Mouse (Mus musculus) CH12.LX (cell line): ENCODE results near the gene Olfr490. TPM values are rescaled to one million over a fixed set of nuclear protein-coding genes. Genes with fewer than 3 reads are reported as not detected.

ENCODE experiments used
- DNase-seq: peaks from one replicate; pipeline ENCODE4 v3.0.0-alpha.2; 2013; ENCODE audit errors: extremely low read depth
- H3K27ac ChIP-seq: 2 replicates; pipeline ENCODE4 v1.5.1; 2012; ENCODE audit warnings: low read depth, mild to moderate bottlenecking, control low read depth, moderate library complexity; ENCODE audit not compliant: insufficient read depth
- H3K27me3 ChIP-seq: replicated peaks from 2 replicates; pipeline ENCODE3; 2012; ENCODE audit warnings: inconsistent platforms
- H3K36me3 ChIP-seq, 2 experiments: replicated peaks in 1 of 2; 2 replicates each; pipeline versions ENCODE3 to v1.6.1; 2012; ENCODE audit warnings: inconsistent platforms in 1 of 2, low read length in 1 of 2, mild to moderate bottlenecking in 1 of 2, mixed read lengths in 1 of 2, moderate library complexity in 1 of 2; ENCODE audit not compliant: control insufficient read depth in 1 of 2, insufficient read depth in 1 of 2
- H3K4me1 ChIP-seq, 2 experiments: 2 replicates each; pipeline ENCODE4 v1.6.1; 2012; ENCODE audit warnings: inconsistent platforms in 1 of 2, moderate library complexity in 1 of 2; ENCODE audit not compliant: insufficient read depth in 2 of 2, control insufficient read depth in 1 of 2
- H3K4me2 ChIP-seq: 2 replicates; pipeline ENCODE4 v1.6.1; 2012; ENCODE audit warnings: low read depth, mild to moderate bottlenecking, control low read depth; ENCODE audit not compliant: poor library complexity, insufficient read depth, severe bottlenecking
- H3K4me3 ChIP-seq, 3 experiments: fragments of 150-350 bp in 1 of 3; sonication (generic) in 1 of 3; replicated peaks in 1 of 3; 2 replicates each; pipeline versions ENCODE3 to v1.5.1; 2011 to 2012; ENCODE audit warnings: low read depth in 2 of 3, low read length in 2 of 3, mild to moderate bottlenecking in 2 of 3, moderate library complexity in 2 of 3, control low read depth in 1 of 3, improper control_type of control experiment in 1 of 3, inconsistent platforms in 1 of 3, mixed read lengths in 1 of 3; ENCODE audit not compliant: poor library complexity in 1 of 3
- H3K79me2 ChIP-seq: replicated peaks from 2 replicates; pipeline ENCODE4 v1.6.1; 2012; ENCODE audit warnings: mild to moderate bottlenecking, moderate library complexity; ENCODE audit not compliant: control insufficient read depth, poor library complexity, insufficient read depth, severe bottlenecking; ENCODE audit errors: extremely low read depth
- H3K9ac ChIP-seq: 2 replicates; pipeline ENCODE4 v1.6.1; 2012; ENCODE audit warnings: low read depth, mild to moderate bottlenecking, control low read depth, moderate library complexity; ENCODE audit not compliant: insufficient read depth
- H3K9me3 ChIP-seq: replicated peaks from 2 replicates; pipeline ENCODE3; 2012; ENCODE audit warnings: low read length, inconsistent platforms, mixed read lengths
- CHD2 ChIP-seq: IDR thresholded peaks from 2 replicates; pipeline ENCODE4 v1.6.1; 2011; ENCODE audit warnings: low read length, improper control_type of control experiment
- ELF1 ChIP-seq: IDR thresholded peaks from 2 replicates; pipeline ENCODE4 v1.6.1; 2014; ENCODE audit warnings: low read depth, mild to moderate bottlenecking, inconsistent platforms, low read length, improper control_type of control experiment
- ETS1 ChIP-seq: conservative IDR thresholded peaks from 2 replicates; pipeline ENCODE4 v1.6.1; 2012; ENCODE audit warnings: low read depth, mild to moderate bottlenecking, inconsistent platforms, low read length, improper control_type of control experiment, moderate library complexity
- HCFC1 ChIP-seq: IDR thresholded peaks from 2 replicates; pipeline ENCODE4 v1.6.1; 2012; ENCODE audit warnings: low read depth, mild to moderate bottlenecking, inconsistent platforms, low read length, improper control_type of control experiment
- IRF4 ChIP-seq: IDR thresholded peaks from 2 replicates; pipeline ENCODE4 v1.6.1; 2014; ENCODE audit warnings: low read depth, mild to moderate bottlenecking, inconsistent platforms, low read length, improper control_type of control experiment
- JUND ChIP-seq: conservative IDR thresholded peaks from 2 replicates; pipeline ENCODE4 v1.6.1; 2011; ENCODE audit warnings: low read depth, low read length, improper control_type of control experiment
- MAFK ChIP-seq: IDR thresholded peaks from 2 replicates; pipeline ENCODE4 v1.6.1; 2011; ENCODE audit warnings: low read length, improper control_type of control experiment; ENCODE audit not compliant: insufficient replicate concordance
- MAZ ChIP-seq: IDR thresholded peaks from 2 replicates; pipeline ENCODE4 v1.6.1; 2012; ENCODE audit warnings: low read depth, mild to moderate bottlenecking, inconsistent platforms, low read length, improper control_type of control experiment, moderate library complexity
- MEF2A ChIP-seq: IDR thresholded peaks from 2 replicates; pipeline ENCODE4 v1.6.1; 2014; ENCODE audit warnings: low read depth, mild to moderate bottlenecking, inconsistent platforms, low read length, improper control_type of control experiment, borderline replicate concordance
- MXI1 ChIP-seq: IDR thresholded peaks from 2 replicates; pipeline ENCODE4 v1.6.1; 2011; ENCODE audit warnings: mild to moderate bottlenecking, low read depth, low read length, improper control_type of control experiment
- NELFE ChIP-seq: IDR thresholded peaks from 2 replicates; pipeline ENCODE4 v1.6.1; 2011; ENCODE audit warnings: low read depth, low read length, improper control_type of control experiment
- PAX5 ChIP-seq: IDR thresholded peaks from 2 replicates; pipeline ENCODE4 v1.6.1; 2012; ENCODE audit warnings: low read length, inconsistent platforms, mixed read lengths
- RAD21 ChIP-seq: IDR thresholded peaks from 2 replicates; pipeline ENCODE4 v1.6.1; 2011; ENCODE audit warnings: low read depth, mild to moderate bottlenecking, low read length, improper control_type of control experiment, moderate library complexity
- RCOR1 ChIP-seq: conservative IDR thresholded peaks from 2 replicates; pipeline ENCODE4 v1.6.1; 2012; ENCODE audit warnings: low read depth, mild to moderate bottlenecking, inconsistent platforms, low read length, improper control_type of control experiment
- SIN3A ChIP-seq: IDR thresholded peaks from 2 replicates; pipeline ENCODE4 v1.6.1; 2012; ENCODE audit warnings: low read length, improper control_type of control experiment, inconsistent platforms
- SMC3 ChIP-seq: IDR thresholded peaks from 2 replicates; pipeline ENCODE4 v1.6.1; 2011; ENCODE audit warnings: low read depth, low read length, improper control_type of control experiment
- UBTF ChIP-seq: IDR thresholded peaks from 2 replicates; pipeline ENCODE4 v1.6.1; 2012; ENCODE audit warnings: low read depth, mild to moderate bottlenecking, inconsistent platforms, low read length, improper control_type of control experiment, moderate library complexity
- USF1 ChIP-seq: IDR thresholded peaks from 2 replicates; pipeline ENCODE4 v1.6.1; 2014; ENCODE audit warnings: low read depth, mild to moderate bottlenecking, inconsistent platforms, low read length, improper control_type of control experiment
- dilution Hi-C: fragments of 300-500 bp; cut with MboI; formaldehyde crosslinking; loops from 2 replicates; pipeline ENCODE4 v1.14.3; 2020; ENCODE audit warnings: low sequenced_read_pairs; ENCODE audit not compliant: extremely low pct_unique_long_range_greater_than_20kb, extremely low pct_ligation_motif_present
- in situ Hi-C: fragments of 300-500 bp; cut with MboI; formaldehyde crosslinking; loops from 3 replicates; pipeline ENCODE4 v1.14.3; 2019; ENCODE audit warnings: low sequenced_read_pairs, low pct_ligation_motif_present, low pct_unique_long_range_greater_than_20kb, mixed read lengths
- polyA plus RNA-seq: library from polyadenylated mRNA; unstranded; fragments of >175 nt; gene quantifications from 2 replicates; pipeline ENCODE4 v1.2.1, GENCODE M21; 2012; ENCODE audit warnings: low read depth; ENCODE audit not compliant: insufficient read length
- total RNA-seq, 2 experiments: library from RNA; depleted of rRNA; stranded (reverse); fragments of 300-350 nt in 1 of 2; fragments of >200 nt in 1 of 2; gene quantifications; 2 replicates each; pipeline ENCODE4 v1.2.3; 2012 to 2014

Gene Olfr490
- total and polyA plus RNA-seq, 3 experiments, result not detected

DNA sequence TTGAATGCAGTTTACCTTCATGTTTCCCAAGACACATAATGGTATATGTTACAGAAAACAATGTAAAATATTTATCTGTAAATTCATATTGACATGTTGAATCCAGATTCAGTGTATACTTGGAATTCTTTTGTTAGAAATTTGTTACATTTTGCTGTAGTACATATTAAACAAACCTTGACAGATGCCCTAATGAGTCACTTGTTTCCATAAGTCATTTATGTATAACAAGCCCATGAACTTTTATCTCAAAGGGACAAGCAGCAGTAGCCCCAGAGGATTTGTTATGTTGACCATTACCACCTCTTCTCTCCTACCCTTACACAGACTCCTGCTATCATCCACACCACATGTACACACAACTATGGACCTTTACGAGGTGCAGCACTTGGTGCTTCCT lies 24.4 kb upstream of the Olfr490 start, which contains the start of gene Olfr491:
Olfr491 (plus strand) TSS at position 301 of the 400 bp plus-strand sequence.
- Histone ChIP-seq H3K27me3 (no peaks in the 10 kb centered on the region), H3K9me3 (peaks cover 2% of the 10 kb centered on the region), H3K36me3 (no peaks in the 10 kb centered on the region), H3K4me1 (no peaks in the 10 kb centered on the region), H3K27ac (no peak within 1 kb of the TSS), H3K4me2 (no peak within 1 kb of the TSS)
- TF ChIP-seq SIN3A (no peak), JUND (no peak), MAFK (no peak), RAD21 (no peak), PAX5 (no peak), RCOR1 (no peak), USF1 (no peak), NELFE (no peak), IRF4 (no peak), CHD2 (no peak), MEF2A (no peak), ETS1 (no peak), ELF1 (no peak)
- TF ChIP-seq, all 38 proteins: peak for 0
- H3K4me3 ChIP-seq, result no peak within 1 kb of the TSS
- dilution Hi-C loops, result no loop called here
- no peak within 1 kb of the TSS for H3K9ac ChIP-seq
- no peaks in the 10 kb centered on the region for H3K79me2 ChIP-seq
- DNase-seq, result no peak
- in situ Hi-C loops, result no loop called here

DNA sequence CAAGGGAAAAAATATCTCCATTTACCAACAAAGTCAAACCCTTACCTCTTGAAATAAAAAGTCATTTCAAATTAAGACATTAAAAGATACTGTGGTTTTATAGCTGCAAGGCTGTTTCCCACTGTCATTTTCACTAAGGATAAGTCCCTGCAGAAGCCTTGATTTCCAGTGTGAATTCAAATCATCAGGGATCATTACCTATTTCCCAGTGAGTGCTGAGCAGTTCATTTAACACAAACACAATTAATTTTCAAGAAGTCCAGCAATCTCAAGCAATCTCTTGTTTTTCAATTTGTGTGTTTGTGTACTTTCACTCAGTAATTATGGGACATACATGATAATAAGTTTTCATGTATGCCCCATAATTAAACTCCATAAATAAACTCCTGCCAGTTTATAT lies 30.5 kb downstream of the Olfr490 start, which contains the start of gene Olfr488:
Olfr488 (minus strand) TSS at position 101 of the 400 bp plus-strand sequence.
- no peaks in the 10 kb centered on the region for H3K4me1 ChIP-seq
- no peak within 1 kb of the TSS for H3K4me3 ChIP-seq
- H3K79me2 ChIP-seq, result no peaks in the 10 kb centered on the region
- in situ Hi-C loops (no loop called here), dilution Hi-C loops (no loop called here)
- H3K36me3 ChIP-seq, result no peaks in the 10 kb centered on the region
- H3K9ac ChIP-seq, result no peak within 1 kb of the TSS
- H3K27me3 ChIP-seq, result no peaks in the 10 kb centered on the region
- no peaks in the 10 kb centered on the region for H3K9me3 ChIP-seq
- DNase-seq, result no peak
- H3K4me2 ChIP-seq, result no peak within 1 kb of the TSS
- TF ChIP-seq UBTF (no peak), MAZ (no peak), JUND (no peak), HCFC1 (no peak), ELF1 (no peak), SMC3 (no peak), IRF4 (no peak), RCOR1 (no peak), MXI1 (no peak)
- no peak within 1 kb of the TSS for H3K27ac ChIP-seq

Other genes starting within 250 kb of the Olfr490 start
- not detected in 2 replicates for gene Olfr479, start 238.2 kb downstream of the Olfr490 start, total RNA-seq (2012; rRNA removed)
- not detected in 2 replicates for gene Olfr479, start 238.2 kb downstream of the Olfr490 start, total RNA-seq (2014; rRNA removed)
- not detected in 2 replicates for gene Olfr479, start 238.2 kb downstream of the Olfr490 start, polyA plus RNA-seq
- not detected in 2 replicates for gene Olfr480, start 221.6 kb downstream of the Olfr490 start, total RNA-seq (2012; rRNA removed)
- not detected in 2 replicates for gene Olfr480, start 221.6 kb downstream of the Olfr490 start, total RNA-seq (2014; rRNA removed)
- not detected in 2 replicates for gene Olfr480, start 221.6 kb downstream of the Olfr490 start, polyA plus RNA-seq
- not detected in 2 replicates for gene Olfr481, start 209.1 kb downstream of the Olfr490 start, total RNA-seq (2012; rRNA removed)
- gene Olfr481, start 209.1 kb downstream of the Olfr490 start, total RNA-seq (2014; rRNA removed), result not detected in 2 replicates
- not detected in 2 replicates for gene Olfr481, start 209.1 kb downstream of the Olfr490 start, polyA plus RNA-seq
- not detected in 2 replicates for gene Olfr482, start 191.3 kb downstream of the Olfr490 start, total RNA-seq (2012; rRNA removed)
- 0.50 and 0.59 TPM in 2 replicates for gene Olfr482, start 191.3 kb downstream of the Olfr490 start, total RNA-seq (2014; rRNA removed)
- not detected in 2 replicates for gene Olfr482, start 191.3 kb downstream of the Olfr490 start, polyA plus RNA-seq
- not detected in 2 replicates for gene Olfr483, start 188.1 kb downstream of the Olfr490 start, total RNA-seq (2012; rRNA removed)
- gene Olfr483, start 188.1 kb downstream of the Olfr490 start, total RNA-seq (2014; rRNA removed), result not detected in 2 replicates
- gene Olfr483, start 188.1 kb downstream of the Olfr490 start, polyA plus RNA-seq, result not detected in 2 replicates
- gene Olfr484, start 161.5 kb downstream of the Olfr490 start, total RNA-seq (2012; rRNA removed), result not detected in 2 replicates
- not detected in 2 replicates for gene Olfr484, start 161.5 kb downstream of the Olfr490 start, total RNA-seq (2014; rRNA removed)
- not detected in 2 replicates for gene Olfr484, start 161.5 kb downstream of the Olfr490 start, polyA plus RNA-seq
- gene Olfr485, start 129.1 kb downstream of the Olfr490 start, total RNA-seq (2012; rRNA removed), result not detected in 2 replicates
- gene Olfr485, start 129.1 kb downstream of the Olfr490 start, total RNA-seq (2014; rRNA removed), result not detected in 2 replicates
- gene Olfr485, start 129.1 kb downstream of the Olfr490 start, polyA plus RNA-seq, result not detected in 2 replicates
- gene Olfr486, start 116.2 kb downstream of the Olfr490 start, total RNA-seq (2012; rRNA removed), result not detected in 2 replicates
- not detected in 2 replicates for gene Olfr486, start 116.2 kb downstream of the Olfr490 start, total RNA-seq (2014; rRNA removed)
- gene Olfr486, start 116.2 kb downstream of the Olfr490 start, polyA plus RNA-seq, result not detected in 2 replicates
- not detected in 2 replicates for gene Olfr487, start 74.3 kb downstream of the Olfr490 start, total RNA-seq (2012; rRNA removed)
- gene Olfr487, start 74.3 kb downstream of the Olfr490 start, total RNA-seq (2014; rRNA removed), result not detected in 2 replicates
- gene Olfr487, start 74.3 kb downstream of the Olfr490 start, polyA plus RNA-seq, result not detected in 2 replicates
- gene Olfr488, start 30.6 kb downstream of the Olfr490 start, total RNA-seq (2012; rRNA removed), result not detected in 2 replicates
- not detected in 2 replicates for gene Olfr488, start 30.6 kb downstream of the Olfr490 start, total RNA-seq (2014; rRNA removed)
- gene Olfr488, start 30.6 kb downstream of the Olfr490 start, polyA plus RNA-seq, result not detected in 2 replicates
- not detected in 2 replicates for gene Olfr491, start 24.5 kb upstream of the Olfr490 start, total RNA-seq (2012; rRNA removed)
- not detected in 2 replicates for gene Olfr491, start 24.5 kb upstream of the Olfr490 start, total RNA-seq (2014; rRNA removed)
- gene Olfr491, start 24.5 kb upstream of the Olfr490 start, polyA plus RNA-seq, result not detected in 2 replicates
- not detected in 2 replicates for gene Olfr492, start 34.7 kb upstream of the Olfr490 start, total RNA-seq (2012; rRNA removed)
- not detected in 2 replicates for gene Olfr492, start 34.7 kb upstream of the Olfr490 start, total RNA-seq (2014; rRNA removed)
- gene Olfr492, start 34.7 kb upstream of the Olfr490 start, polyA plus RNA-seq, result not detected in 2 replicates
- gene Olfr493, start 58.0 kb upstream of the Olfr490 start, total RNA-seq (2012; rRNA removed), result not detected in 2 replicates
- not detected in 2 replicates for gene Olfr493, start 58.0 kb upstream of the Olfr490 start, total RNA-seq (2014; rRNA removed)
- gene Olfr493, start 58.0 kb upstream of the Olfr490 start, polyA plus RNA-seq, result not detected in 2 replicates
- gene Olfr494, start 76.4 kb upstream of the Olfr490 start, total RNA-seq (2012; rRNA removed), result not detected in 2 replicates
- not detected in 2 replicates for gene Olfr494, start 76.4 kb upstream of the Olfr490 start, total RNA-seq (2014; rRNA removed)
- gene Olfr494, start 76.4 kb upstream of the Olfr490 start, polyA plus RNA-seq, result not detected in 2 replicates
- gene Olfr495, start 104.2 kb upstream of the Olfr490 start, total RNA-seq (2012; rRNA removed), result not detected in 2 replicates
- gene Olfr495, start 104.2 kb upstream of the Olfr490 start, total RNA-seq (2014; rRNA removed), result not detected in 2 replicates
- not detected in 2 replicates for gene Olfr495, start 104.2 kb upstream of the Olfr490 start, polyA plus RNA-seq
- not detected in 2 replicates for gene Olfr497, start 131.5 kb upstream of the Olfr490 start, total RNA-seq (2012; rRNA removed)
- not detected in 2 replicates for gene Olfr497, start 131.5 kb upstream of the Olfr490 start, total RNA-seq (2014; rRNA removed)
- not detected in 2 replicates for gene Olfr497, start 131.5 kb upstream of the Olfr490 start, polyA plus RNA-seq
- not detected in 2 replicates for gene Olfr498, start 176.4 kb upstream of the Olfr490 start, total RNA-seq (2012; rRNA removed)
- not detected in 2 replicates for gene Olfr498, start 176.4 kb upstream of the Olfr490 start, total RNA-seq (2014; rRNA removed)
- not detected in 2 replicates for gene Olfr498, start 176.4 kb upstream of the Olfr490 start, polyA plus RNA-seq
- gene Olfr502, start 236.1 kb upstream of the Olfr490 start, total RNA-seq (2012; rRNA removed), result not detected in 2 replicates
- gene Olfr502, start 236.1 kb upstream of the Olfr490 start, total RNA-seq (2014; rRNA removed), result not detected in 2 replicates
- gene Olfr502, start 236.1 kb upstream of the Olfr490 start, polyA plus RNA-seq, result not detected in 2 replicates